13 mouse cellular contexts compared by ENCODE assay signal in genomic region chr6:100193760-100194159, GRCm38 (mm10).
"Had no signal": no experiment of that assay in that cellular context is flagged by ENCODE, and none has a peak within 500 bp of the region (broad histone marks: within the 10 kb centered on the region; RNA-seq: fewer than 3 reads in every experiment).

No protein-coding gene starts in this region.

- H3K4me2 ChIP-seq: kidney, embryonic 15.5 days; limb, embryonic 13.5 days; liver, embryonic 13.5 days; midbrain, embryonic 13.5 days; neural tube, embryonic 15.5 days had no signal

- H3K4me3 ChIP-seq: kidney, embryonic 15.5 days; limb, embryonic 13.5 days; liver, embryonic 13.5 days; midbrain, embryonic 13.5 days; neural tube, embryonic 15.5 days had no signal

- ATAC-seq: liver, postnatal 0 days; midbrain, embryonic 13.5 days had no signal

- H3K27me3 ChIP-seq: liver, embryonic 13.5 days had no signal

- H3K36me3 ChIP-seq: kidney, embryonic 15.5 days; limb, embryonic 13.5 days; liver, embryonic 13.5 days; midbrain, embryonic 13.5 days; neural tube, embryonic 15.5 days had no signal

- H3K27ac ChIP-seq: liver, embryonic 13.5 days; midbrain, embryonic 13.5 days; neural tube, embryonic 15.5 days had no signal

- H3K9ac ChIP-seq: kidney, embryonic 15.5 days; limb, embryonic 13.5 days; liver, embryonic 13.5 days; liver, postnatal 0 days; midbrain, embryonic 13.5 days; neural tube, embryonic 15.5 days had no signal

- DNase-seq: kidney, adult 11 months; kidney, postnatal 36 days; layer of hippocampus, adult 9-11 months; layer of hippocampus, postnatal 36 days; liver, embryonic 13.5 days; liver, postnatal 0 days; right cerebral cortex, adult 18-20 months; right cerebral cortex, postnatal 25 days; thymus, postnatal 36 days had no signal

- H3K9me3 ChIP-seq: kidney, embryonic 15.5 days; limb, embryonic 13.5 days; liver, embryonic 13.5 days; midbrain, embryonic 13.5 days; neural tube, embryonic 15.5 days had no signal
